Mouse (Mus musculus) kidney, adult 2 months (tissue): Measurements from ENCODE around the gene Calm2. TPM values are rescaled to one million over a fixed set of nuclear protein-coding genes. Genes with fewer than 3 reads are reported as not detected.

ENCODE experiments used
- DNase-seq: peaks from one replicate; pipeline ENCODE4 v3.0.0; 2021
- H3K27ac ChIP-seq: fragments of 200-500 bp; 2 replicates; pipeline ENCODE4 v1.5.1; 2012; ENCODE audit warnings: low read depth, low read length, control low read depth, inconsistent platforms; ENCODE audit not compliant: insufficient read depth
- H3K27me3 ChIP-seq: fragments of 200-500 bp; replicated peaks from 2 replicates; pipeline ENCODE4 v1.6.1; 2012; ENCODE audit warnings: mild to moderate bottlenecking, moderate library complexity, low read length, inconsistent platforms; ENCODE audit not compliant: control insufficient read depth, insufficient read depth
- H3K36me3 ChIP-seq: fragments of 200-500 bp; 2 replicates; pipeline ENCODE4 v1.6.1; 2012; ENCODE audit warnings: mild to moderate bottlenecking, moderate library complexity, low read length, inconsistent platforms; ENCODE audit not compliant: control insufficient read depth, insufficient read depth
- H3K4me1 ChIP-seq: fragments of 200-500 bp; 2 replicates; pipeline ENCODE4 v1.6.1; 2011; ENCODE audit warnings: low read length; ENCODE audit not compliant: control insufficient read depth, insufficient read depth
- H3K4me3 ChIP-seq: fragments of 200-500 bp; 2 replicates; pipeline ENCODE4 v1.5.1; 2011; ENCODE audit warnings: mild to moderate bottlenecking, low read depth, low read length, control low read depth; ENCODE audit not compliant: insufficient read depth
- CTCF ChIP-seq: fragments of 200-500 bp; conservative IDR thresholded peaks from 2 replicates; pipeline ENCODE4 v1.5.1; 2011; ENCODE audit warnings: low read depth, mild to moderate bottlenecking, control low read depth, low read length, moderate library complexity, mixed read lengths; ENCODE audit not compliant: insufficient read depth, insufficient read length
- POLR2A ChIP-seq: fragments of 200-500 bp; IDR thresholded peaks from one replicate; pipeline ENCODE4 v1.6.1; 2011; ENCODE audit warnings: low read depth, low read length, control low read depth
- WGBS: fragments of 180-500 bp; shearing (Covaris S2); methylation state at CpG from one replicate; pipeline ENCODE4 v1.1.7; 2018; 5-methylcytosine and 5-hydroxymethylcytosine counted together
- polyA plus RNA-seq: library from polyadenylated mRNA; depleted of rRNA; stranded (reverse); fragments of >200 nt; gene quantifications from 2 replicates; pipeline ENCODE4 v1.2.3, GENCODE M21; 2012

Calm2 gene
- polyA plus RNA-seq, 1 experiment: 78.8 TPM

GRCm38 (mm10) chr17:87459750-87460668 is 13.3 kb upstream of the Calm2 start:
- no peaks in the 10 kb centered on the region for H3K27me3 ChIP-seq
- 22% methylated on average over 14 of the region's 14 CpGs for WGBS
- no peaks in the 10 kb centered on the region for H3K36me3 ChIP-seq
- peak; percentile 26 for DNase-seq
- peak overlapping the region; percentile 10 for H3K27ac ChIP-seq
- TF ChIP-seq CTCF: no peak
- TF ChIP-seq POLR2A: no peak
- H3K4me3 ChIP-seq: no peak overlapping the region
- H3K4me1 ChIP-seq: peaks cover 11% of the 10 kb centered on the region

DNA sequence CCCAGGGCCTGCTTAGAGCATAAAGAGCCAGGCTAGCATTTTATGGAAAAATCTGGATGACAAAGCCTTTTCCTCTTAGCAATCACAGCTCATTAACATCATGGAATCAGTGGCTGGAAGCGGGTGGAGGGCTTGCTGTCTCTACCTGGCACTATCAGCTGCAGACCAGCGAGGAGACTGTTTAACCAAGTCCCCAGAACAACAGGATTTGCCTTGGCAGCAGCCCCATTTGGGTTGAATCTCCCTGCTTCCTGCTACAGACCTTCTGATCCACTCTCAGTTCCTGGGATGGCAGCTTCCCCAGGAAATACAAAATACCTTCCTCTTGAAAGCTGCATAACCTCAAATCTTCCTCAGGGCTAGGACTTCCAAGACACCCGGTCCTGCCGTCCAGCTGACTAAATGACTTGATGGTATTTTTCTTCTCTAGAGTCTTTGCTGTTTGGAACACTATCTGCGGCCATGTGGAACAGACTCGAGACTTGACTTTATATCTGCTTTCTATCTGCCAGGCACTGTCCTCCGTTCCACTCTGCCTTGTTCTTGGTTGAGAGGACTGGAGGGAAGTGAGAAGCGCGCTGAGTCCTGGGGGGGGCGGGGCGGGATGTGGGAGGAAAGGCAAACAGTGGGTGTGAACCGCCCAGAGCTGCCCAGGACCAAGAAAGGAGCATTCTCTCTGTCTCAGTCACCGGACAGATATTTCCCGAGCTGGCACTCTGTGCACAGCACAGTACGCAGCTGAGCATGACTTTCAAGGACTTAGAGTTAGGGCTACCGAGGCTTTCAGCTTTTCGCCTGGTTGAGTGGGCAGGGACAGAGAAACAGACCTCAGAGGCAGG is 12.4 kb upstream of the Calm2 start:
- peak overlapping the region; percentile 75 for H3K27ac ChIP-seq
- no peaks in the 10 kb centered on the region for H3K27me3 ChIP-seq
- DNase-seq: peak; percentile 66
- TF ChIP-seq CTCF (no peak), POLR2A (no peak)
- WGBS: 7% methylated on average over 13 of the region's 17 CpGs
- H3K4me3 ChIP-seq: no peak overlapping the region
- no peaks in the 10 kb centered on the region for H3K36me3 ChIP-seq
- peaks cover 11% of the 10 kb centered on the region for H3K4me1 ChIP-seq

- H3K4me3 ChIP-seq: no peak overlapping the region
- no peak overlapping the region for H3K27ac ChIP-seq
- H3K36me3 ChIP-seq: no peaks in the 10 kb centered on the region
- DNase-seq: peak; percentile 35
- no peaks in the 10 kb centered on the region for H3K27me3 ChIP-seq
- WGBS: 63% methylated on average over 7 of the region's 7 CpGs
- peaks cover 11% of the 10 kb centered on the region for H3K4me1 ChIP-seq
- no peak for TF ChIP-seq POLR2A
- no peak for TF ChIP-seq CTCF
Measured at GRCm38 (mm10) chr17:87457961-87458360, 11.2 kb upstream of the Calm2 start.

DNA sequence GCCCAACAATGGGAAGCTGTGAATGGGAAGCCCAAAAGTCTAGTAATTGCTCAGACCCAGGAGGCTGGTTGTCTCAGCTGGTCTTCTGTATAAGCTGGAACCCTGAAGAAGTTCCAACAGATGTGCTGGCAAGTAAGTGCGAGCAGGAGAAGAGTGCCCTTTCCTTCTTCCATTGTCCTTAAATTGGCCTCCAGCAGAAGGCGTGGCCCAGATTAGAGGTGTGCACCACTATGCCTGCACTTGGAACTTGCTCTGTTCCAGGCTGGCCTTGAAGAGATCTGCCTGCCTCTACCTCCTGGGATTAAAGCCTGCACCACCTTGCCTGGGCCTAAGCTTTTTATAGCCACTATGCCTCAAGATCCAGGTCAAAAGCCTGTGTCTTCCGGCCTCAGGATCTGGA is 7.4 kb upstream of the Calm2 start:
- WGBS: 93% methylated on average over 3 of the region's 3 CpGs
- Histone ChIP-seq H3K27me3 (no peaks in the 10 kb centered on the region), H3K4me3 (no peak overlapping the region), H3K4me1 (peaks cover 5% of the 10 kb centered on the region; the same call in 1 of the 2 replicates), H3K36me3 (no peaks in the 10 kb centered on the region), H3K27ac (no peak overlapping the region)
- DNase-seq: no peak
- TF ChIP-seq CTCF: no peak
- no peak for TF ChIP-seq POLR2A

DNA sequence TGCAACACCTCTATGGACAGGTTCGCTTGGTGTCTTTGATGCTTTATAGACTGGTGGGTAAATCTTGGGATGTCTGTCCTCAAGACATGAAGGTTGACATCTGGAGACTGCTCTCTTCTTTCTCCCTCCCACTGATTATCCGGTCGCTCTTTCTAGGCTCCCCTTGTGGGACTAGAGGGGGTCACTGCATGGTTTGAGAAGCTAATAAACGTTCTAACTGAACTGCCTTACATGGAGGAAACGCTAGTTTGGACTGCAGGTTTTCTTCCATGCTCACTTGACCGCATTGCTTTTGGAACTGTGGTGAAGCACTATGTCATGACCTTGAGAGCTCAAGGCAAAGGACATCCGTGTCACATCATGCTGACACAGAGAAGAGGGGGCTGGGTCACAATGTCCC is 6.6 kb upstream of the Calm2 start:
- DNase-seq: no peak
- Histone ChIP-seq H3K36me3 (no peaks in the 10 kb centered on the region), H3K27ac (no peak overlapping the region), H3K27me3 (no peaks in the 10 kb centered on the region), H3K4me3 (no peak overlapping the region), H3K4me1 (no peaks in the 10 kb centered on the region)
- 73% methylated on average over 7 of the region's 7 CpGs for WGBS
- TF ChIP-seq POLR2A: no peak
- no peak for TF ChIP-seq CTCF

- H3K27me3 ChIP-seq: no peaks in the 10 kb centered on the region
- no peak overlapping the region for H3K4me3 ChIP-seq
- WGBS: 83% methylated on average over 8 of the region's 8 CpGs
- H3K4me1 ChIP-seq: peaks cover 4% of the 10 kb centered on the region
- TF ChIP-seq POLR2A (no peak), CTCF (no peak)
- H3K36me3 ChIP-seq: no peaks in the 10 kb centered on the region
- no peak overlapping the region for H3K27ac ChIP-seq
- DNase-seq: no peak
Measured at GRCm38 (mm10) chr17:87448881-87449280, 2.1 kb upstream of the Calm2 start.

GRCm38 (mm10) chr17:87448339-87448738 is 1.6 kb upstream of the Calm2 start:
- Histone ChIP-seq H3K4me1 (peaks cover 7% of the 10 kb centered on the region), H3K27ac (no peak overlapping the region), H3K27me3 (no peaks in the 10 kb centered on the region), H3K36me3 (no peaks in the 10 kb centered on the region), H3K4me3 (no peak overlapping the region)
- 97% methylated on average over 9 of the region's 9 CpGs for WGBS
- TF ChIP-seq CTCF (no peak), POLR2A (no peak)
- no peak for DNase-seq
